Mouse (Mus musculus) frontal cortex, postnatal 14 days (tissue): ENCODE results near the gene Mgat4d.
"Not testable (repeated sequence)": the region's sequence is repeated elsewhere in the genome, so short reads cannot be mapped to it uniquely, and the experiment has no call there.

Source experiments
- DNase-seq, 2 experiments: peaks; one replicate each; pipeline ENCODE4 v3.0.0; 2022; ENCODE audit warnings: low spot score in 2 of 2

Gene Mgat4d

GRCm38 (mm10) chr8:83348263-83348662, at the start of gene Mgat4d:
Gene Mgat4d, plus strand, starts transcription at chr8:83348471.
- DNase-seq: no peak

- DNase-seq: no peak
Measured at GRCm38 (mm10) chr8:83300135-83300534, 48.1 kb upstream of the Mgat4d start.

GRCm38 (mm10) chr8:83304946-83305345, 43.3 kb upstream of the Mgat4d start:
- no peak for DNase-seq

- no peak for DNase-seq
Measured at GRCm38 (mm10) chr8:83309836-83310235, 38.4 kb upstream of the Mgat4d start.

GRCm38 (mm10) chr8:83315084-83315483, 33.2 kb upstream of the Mgat4d start:
- not testable (repeated sequence) for DNase-seq

GRCm38 (mm10) chr8:83315691-83316090, 32.6 kb upstream of the Mgat4d start:
- no peak for DNase-seq

- no peak for DNase-seq
Measured at GRCm38 (mm10) chr8:83320543-83320942, 27.7 kb upstream of the Mgat4d start.

GRCm38 (mm10) chr8:83322374-83322773, 25.9 kb upstream of the Mgat4d start:
- DNase-seq: no peak

- DNase-seq: no peak
Measured at GRCm38 (mm10) chr8:83323056-83323455, 25.2 kb upstream of the Mgat4d start.

GRCm38 (mm10) chr8:83327889-83328288, 20.4 kb upstream of the Mgat4d start:
- DNase-seq: no peak

GRCm38 (mm10) chr8:83331567-83331898, 16.7 kb upstream of the Mgat4d start:
- peak in 1 of 2 experiments; percentile 19 for DNase-seq

- peak; percentile 90 to 96 for DNase-seq
Measured at GRCm38 (mm10) chr8:83331899-83332697, 16.2 kb upstream of the Mgat4d start, which contains the start of gene Elmod2. Gene Elmod2, minus strand, starts transcription at chr8:83332486.

GRCm38 (mm10) chr8:83332864-83333263, 15.4 kb upstream of the Mgat4d start:
- no peak for DNase-seq

- no peak for DNase-seq
Measured at GRCm38 (mm10) chr8:83342076-83342475, 6.2 kb upstream of the Mgat4d start.

- DNase-seq: no peak
Measured at GRCm38 (mm10) chr8:83342693-83343092, 5.6 kb upstream of the Mgat4d start.

- DNase-seq: no peak
Measured at GRCm38 (mm10) chr8:83351315-83351714, 3.0 kb downstream of the Mgat4d start.

GRCm38 (mm10) chr8:83363156-83363769, 15.0 kb downstream of the Mgat4d start:
- DNase-seq: no peak

GRCm38 (mm10) chr8:83377231-83377630, 29.0 kb downstream of the Mgat4d start:
- DNase-seq: no peak

GRCm38 (mm10) chr8:83380141-83380540, 31.9 kb downstream of the Mgat4d start:
- DNase-seq: no peak

GRCm38 (mm10) chr8:83381016-83381415, 32.7 kb downstream of the Mgat4d start:
- DNase-seq: no peak

- DNase-seq: no peak
Measured at GRCm38 (mm10) chr8:83382850-83383249, 34.6 kb downstream of the Mgat4d start.

- peak; percentile 31 to 50 for DNase-seq
Measured at GRCm38 (mm10) chr8:83389316-83390005, 41.2 kb downstream of the Mgat4d start, which contains the start of gene Clgn. Gene Clgn, plus strand, starts transcription at chr8:83389867.
